Mouse (Mus musculus): ENCODE results near the gene Spata5. TPM values are rescaled to one million over a fixed set of nuclear protein-coding genes. Genes with fewer than 3 reads are reported as not detected.

Gene Spata5
- total and polyA plus RNA-seq, 3 experiments: 33.5 to 67.6 TPM; not detected in 1

Other genes starting within 250 kb of the Spata5 start
- not detected in 2 replicates for gene Il21, start 187.3 kb upstream of the Spata5 start, total RNA-seq (2012; rRNA removed)
- not detected for gene Il21, start 187.3 kb upstream of the Spata5 start, polyA plus RNA-seq (2012; ENCODE audit: insufficient read depth in 1 of 2, insufficient read length in 2 of 2, low read depth in 1 of 2, low replicate concordance in 2 of 2, missing spikeins in 1 of 2)
- 5.7 and 6.2 TPM in 2 replicates for gene Bbs12, start 107.3 kb upstream of the Spata5 start, total RNA-seq (2012; rRNA removed)
- gene Bbs12, start 107.3 kb upstream of the Spata5 start, polyA plus RNA-seq (2012; ENCODE audit: insufficient read depth in 1 of 2, insufficient read length in 2 of 2, low read depth in 1 of 2, low replicate concordance in 2 of 2, missing spikeins in 1 of 2): 1 to 10 TPM in 1 of 2 experiments, not detected in 1; 7.1 TPM
- gene Cetn4, start 107.2 kb upstream of the Spata5 start, total RNA-seq (2012; rRNA removed): 0.85 and 1.3 TPM in 2 replicates
- gene Cetn4, start 107.2 kb upstream of the Spata5 start, polyA plus RNA-seq (2012; ENCODE audit: insufficient read depth in 1 of 2, insufficient read length in 2 of 2, low read depth in 1 of 2, low replicate concordance in 2 of 2, missing spikeins in 1 of 2): 1 to 10 TPM in 1 of 2 experiments, not detected in 1; 3.8 TPM
- 0.13 and 0.15 TPM in 2 replicates for gene Fgf2, start 71.5 kb upstream of the Spata5 start, total RNA-seq (2012; rRNA removed)
- under 1 TPM in 1 of 2 experiments, not detected in 1; 0.53 TPM for gene Fgf2, start 71.5 kb upstream of the Spata5 start, polyA plus RNA-seq (2012; ENCODE audit: insufficient read depth in 1 of 2, insufficient read length in 2 of 2, low read depth in 1 of 2, low replicate concordance in 2 of 2, missing spikeins in 1 of 2)
- 4.0 and 6.0 TPM in 2 replicates for gene Nudt6, start 315 bp downstream of the Spata5 start, total RNA-seq (2012; rRNA removed)
- gene Nudt6, start 315 bp downstream of the Spata5 start, polyA plus RNA-seq (2012; ENCODE audit: insufficient read depth in 1 of 2, insufficient read length in 2 of 2, low read depth in 1 of 2, low replicate concordance in 2 of 2, missing spikeins in 1 of 2): 1 to 10 TPM in 1 of 2 experiments, not detected in 1; 9.1 TPM
- gene Spry1, start 220.1 kb downstream of the Spata5 start, total RNA-seq (2012; rRNA removed): 0.10 TPM in 1 of 2 replicates, not detected in the other
- under 1 TPM in 1 of 2 experiments, not detected in 1; 0.31 TPM for gene Spry1, start 220.1 kb downstream of the Spata5 start, polyA plus RNA-seq (2012; ENCODE audit: insufficient read depth in 1 of 2, insufficient read length in 2 of 2, low read depth in 1 of 2, low replicate concordance in 2 of 2, missing spikeins in 1 of 2)

Data from MEL (cell line).